Mouse (Mus musculus) liver, embryonic 14.5 days (tissue): ENCODE measurements around the gene Add3.

Experiments
- CTCF ChIP-seq: IDR thresholded peaks from 2 replicates; pipeline ENCODE4 v1.5.1; 2016; ENCODE audit warnings: antibody characterized with exemption, low read depth, control low read depth
- EP300 ChIP-seq: IDR thresholded peaks from 2 replicates; pipeline ENCODE4 v1.6.1; 2016; ENCODE audit warnings: antibody characterized with exemption, low read depth

- TF ChIP-seq CTCF (peak; percentile 23; the same call in 1 of the 2 replicates), EP300 (no peak)
Measured at GRCm38 (mm10) chr19:53140044-53140803, at the start of gene Add3.
